Mouse (Mus musculus): ENCODE results near the gene Scgb2b26. TPM values are rescaled to one million over a fixed set of nuclear protein-coding genes. Genes with fewer than 3 reads are reported as not detected.

Gene Scgb2b26
- not detected in 2 replicates for polyA plus RNA-seq (2012; rRNA removed)

DNA sequence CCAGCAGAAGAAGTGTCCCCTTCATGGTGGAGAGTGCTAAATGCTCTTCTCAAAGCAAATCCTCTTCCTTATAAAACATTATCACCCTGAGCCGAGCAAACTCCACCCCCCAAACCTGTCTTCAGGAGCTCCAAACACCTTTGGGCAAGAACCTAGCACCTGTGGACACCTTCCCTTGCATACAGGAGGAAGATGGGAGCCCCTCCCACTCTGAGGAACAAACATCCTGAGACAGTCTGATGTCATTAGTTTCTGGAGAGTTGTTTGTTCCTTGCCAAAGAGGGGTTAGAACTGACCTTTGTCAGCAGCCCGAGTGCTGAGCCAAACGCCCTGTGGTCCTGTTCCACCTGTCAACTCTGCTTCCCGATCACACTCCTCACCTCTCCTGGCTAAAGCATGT lies at the start of gene Scgb2b26:
Scgb2b26 (minus strand) TSS at position 101 of the 400 bp plus-strand sequence.

Other genes with a start within 250 kb of the Scgb2b26 start
- gene Scgb2b24, start 205.7 kb downstream of the Scgb2b26 start, polyA plus RNA-seq (2012; rRNA removed) = not detected in 2 replicates
- not detected in 2 replicates for gene Scgb1b24, start 201.2 kb downstream of the Scgb2b26 start, polyA plus RNA-seq (2012; rRNA removed)
- gene Scgb2b27, start 68.9 kb upstream of the Scgb2b26 start, polyA plus RNA-seq (2012; rRNA removed) = not detected in 2 replicates
- gene Scgb1b27, start 76.4 kb upstream of the Scgb2b26 start, polyA plus RNA-seq (2012; rRNA removed) = not detected in 2 replicates
- gene Scgb1b30, start 150.4 kb upstream of the Scgb2b26 start, polyA plus RNA-seq (2012; rRNA removed) = not detected in 2 replicates
- 22.0 and 45.2 TPM in 2 replicates for gene Wtip, start 188.2 kb upstream of the Scgb2b26 start, polyA plus RNA-seq (2012; rRNA removed)
- 8.5 and 11.1 TPM in 2 replicates for gene Uba2, start 224.6 kb upstream of the Scgb2b26 start, polyA plus RNA-seq (2012; rRNA removed)